Mouse (Mus musculus) embryonic fibroblast, embryonic 13.5 days (primary cell): Measurements from ENCODE around the gene Wdr89. TPM values are rescaled to one million over a fixed set of nuclear protein-coding genes. Genes with fewer than 3 reads are reported as not detected.

Source experiments
- H3K27ac ChIP-seq: 2 replicates; pipeline ENCODE4 v1.5.1; 2012; ENCODE audit warnings: low read length, control low read depth, inconsistent platforms; ENCODE audit not compliant: insufficient read depth
- H3K4me1 ChIP-seq: 2 replicates; pipeline ENCODE4 v1.6.1; 2011; ENCODE audit warnings: low read length; ENCODE audit not compliant: control insufficient read depth, insufficient read depth
- H3K4me3 ChIP-seq: 2 replicates; pipeline ENCODE4 v1.5.1; 2011; ENCODE audit warnings: mild to moderate bottlenecking, control low read depth, low read length; ENCODE audit not compliant: insufficient read depth
- CTCF ChIP-seq: IDR thresholded peaks from 2 replicates; pipeline ENCODE4 v1.5.1; 2011; ENCODE audit warnings: mild to moderate bottlenecking, control low read depth, low read length, moderate library complexity, borderline replicate concordance; ENCODE audit not compliant: insufficient read depth
- POLR2A ChIP-seq: IDR thresholded peaks from 2 replicates; pipeline ENCODE4 v1.6.1; 2011; ENCODE audit warnings: low read depth, mild to moderate bottlenecking, control low read depth, low read length, moderate library complexity
- polyA plus RNA-seq: library from polyadenylated mRNA; stranded (reverse); fragments of >200 nt; gene quantifications from 2 replicates; pipeline ENCODE4 v1.2.4, GENCODE M21; 2011; ENCODE audit warnings: low read depth; ENCODE audit not compliant: missing spikeins, insufficient read length

Gene Wdr89
- polyA plus RNA-seq, 1 experiment, result 32.7 TPM

GRCm38 (mm10) chr12:75593817-75594216 is 75.5 kb downstream of the Wdr89 start:
- Histone ChIP-seq H3K27ac (no peak overlapping the region), H3K4me1 (no peaks in the 10 kb centered on the region), H3K4me3 (peak overlapping the region; percentile 1; the same call in 1 of the 2 replicates)
- no peak for TF ChIP-seq POLR2A
- TF ChIP-seq CTCF, result no peak

GRCm38 (mm10) chr12:75587501-75587900 is 81.8 kb downstream of the Wdr89 start:
- no peak for TF ChIP-seq POLR2A
- TF ChIP-seq CTCF, result no peak
- H3K4me3 ChIP-seq, result no peak overlapping the region
- H3K4me1 ChIP-seq, result no peaks in the 10 kb centered on the region
- H3K27ac ChIP-seq, result no peak overlapping the region

- TF ChIP-seq POLR2A (no peak), CTCF (no peak)
- H3K4me3 ChIP-seq, result no peak overlapping the region
- H3K27ac ChIP-seq, result no peak overlapping the region
- H3K4me1 ChIP-seq, result no peaks in the 10 kb centered on the region
These were observed 85.6 kb downstream of the Wdr89 start for GRCm38 (mm10) chr12:75583776-75584175.

Other genes with a start within 250 kb of the Wdr89 start
- gene Ppp2r5e, start 73.3 kb downstream of the Wdr89 start, polyA plus RNA-seq, result 37.9 and 43.2 TPM in 2 replicates
- 27.9 TPM in 2 replicates for gene Sgpp1, start 66.2 kb upstream of the Wdr89 start, polyA plus RNA-seq
- 10.9 TPM in 2 replicates for gene Syne2, start 148.6 kb upstream of the Wdr89 start, polyA plus RNA-seq